Mouse (Mus musculus) kidney, adult 2 months (tissue): Measurements from ENCODE around the gene Tnfaip8l1. TPM values are rescaled to one million over a fixed set of nuclear protein-coding genes. Genes with fewer than 3 reads are reported as not detected.

ENCODE experiments used
- DNase-seq: peaks from one replicate; pipeline ENCODE4 v3.0.0; 2021
- H3K27ac ChIP-seq: fragments of 200-500 bp; 2 replicates; pipeline ENCODE4 v1.5.1; 2012; ENCODE audit warnings: low read depth, low read length, control low read depth, inconsistent platforms; ENCODE audit not compliant: insufficient read depth
- H3K27me3 ChIP-seq: fragments of 200-500 bp; replicated peaks from 2 replicates; pipeline ENCODE4 v1.6.1; 2012; ENCODE audit warnings: mild to moderate bottlenecking, moderate library complexity, low read length, inconsistent platforms; ENCODE audit not compliant: control insufficient read depth, insufficient read depth
- H3K36me3 ChIP-seq: fragments of 200-500 bp; 2 replicates; pipeline ENCODE4 v1.6.1; 2012; ENCODE audit warnings: mild to moderate bottlenecking, moderate library complexity, low read length, inconsistent platforms; ENCODE audit not compliant: control insufficient read depth, insufficient read depth
- H3K4me1 ChIP-seq: fragments of 200-500 bp; 2 replicates; pipeline ENCODE4 v1.6.1; 2011; ENCODE audit warnings: low read length; ENCODE audit not compliant: control insufficient read depth, insufficient read depth
- H3K4me3 ChIP-seq: fragments of 200-500 bp; 2 replicates; pipeline ENCODE4 v1.5.1; 2011; ENCODE audit warnings: mild to moderate bottlenecking, low read depth, low read length, control low read depth; ENCODE audit not compliant: insufficient read depth
- CTCF ChIP-seq: fragments of 200-500 bp; conservative IDR thresholded peaks from 2 replicates; pipeline ENCODE4 v1.5.1; 2011; ENCODE audit warnings: low read depth, mild to moderate bottlenecking, control low read depth, low read length, moderate library complexity, mixed read lengths; ENCODE audit not compliant: insufficient read depth, insufficient read length
- POLR2A ChIP-seq: fragments of 200-500 bp; IDR thresholded peaks from one replicate; pipeline ENCODE4 v1.6.1; 2011; ENCODE audit warnings: low read depth, low read length, control low read depth
- WGBS: fragments of 180-500 bp; shearing (Covaris S2); methylation state at CpG from one replicate; pipeline ENCODE4 v1.1.7; 2018; 5-methylcytosine and 5-hydroxymethylcytosine counted together
- polyA plus RNA-seq: library from polyadenylated mRNA; depleted of rRNA; stranded (reverse); fragments of >200 nt; gene quantifications from 2 replicates; pipeline ENCODE4 v1.2.3, GENCODE M21; 2012; rRNA removed

Gene Tnfaip8l1
- polyA plus RNA-seq, 1 experiment: 2.7 TPM

DNA sequence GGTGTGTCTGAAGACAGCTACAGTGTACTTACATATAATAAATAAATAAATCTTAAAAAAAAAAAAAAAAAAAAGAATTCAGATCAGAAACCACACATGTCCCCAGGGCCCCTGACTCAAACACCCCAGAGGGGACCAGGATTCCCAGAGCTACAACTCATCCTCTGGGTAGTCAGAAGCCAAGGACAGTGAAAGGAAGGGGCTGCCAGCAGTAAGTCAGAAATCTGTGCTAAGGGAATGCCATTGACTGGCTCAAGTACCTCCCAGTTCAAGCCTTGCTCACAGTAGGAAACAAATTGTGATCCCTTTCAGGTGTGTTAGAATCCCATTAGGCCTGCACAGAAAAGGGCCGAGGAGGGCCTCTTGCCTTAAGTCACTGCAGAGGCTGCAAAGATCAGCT, 52.0 kb downstream of the Tnfaip8l1 start:
- Histone ChIP-seq H3K27ac (no peak overlapping the region), H3K27me3 (no peaks in the 10 kb centered on the region), H3K4me3 (no peak overlapping the region), H3K4me1 (peaks cover 7% of the 10 kb centered on the region; the same call in 1 of the 2 replicates), H3K36me3 (no peaks in the 10 kb centered on the region)
- TF ChIP-seq CTCF (no peak), POLR2A (no peak)
- WGBS: 89% methylated on average over 1 of the region's 1 CpGs
- DNase-seq: no peak

DNA sequence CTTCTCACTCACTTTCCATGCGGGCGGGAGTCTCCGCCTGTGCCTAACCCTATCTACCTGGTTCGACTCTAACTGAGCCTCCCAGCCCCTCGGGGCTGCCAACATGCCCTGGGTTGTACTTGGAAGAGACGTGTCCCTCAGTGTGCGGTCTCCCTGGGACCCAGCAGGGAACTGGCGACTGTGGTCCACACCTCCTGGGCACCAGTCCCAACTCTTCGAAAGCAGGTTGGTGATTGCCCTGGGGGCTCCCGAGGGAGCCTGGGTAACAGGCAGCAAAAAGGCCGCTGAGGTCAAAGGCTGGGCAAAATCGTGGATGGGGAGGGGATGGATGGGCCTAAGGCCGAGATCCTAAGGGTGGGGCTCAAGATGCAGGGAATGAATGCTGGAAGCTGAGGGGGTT, 55.4 kb downstream of the Tnfaip8l1 start:
- WGBS: 52% methylated on average over 13 of the region's 13 CpGs
- Histone ChIP-seq H3K27ac (no peak overlapping the region), H3K36me3 (no peaks in the 10 kb centered on the region), H3K4me1 (peaks cover 7% of the 10 kb centered on the region; the same call in 1 of the 2 replicates), H3K4me3 (peak overlapping the region; percentile 67), H3K27me3 (no peaks in the 10 kb centered on the region)
- TF ChIP-seq POLR2A (no peak), CTCF (no peak)
- DNase-seq: peak; percentile 16

DNA sequence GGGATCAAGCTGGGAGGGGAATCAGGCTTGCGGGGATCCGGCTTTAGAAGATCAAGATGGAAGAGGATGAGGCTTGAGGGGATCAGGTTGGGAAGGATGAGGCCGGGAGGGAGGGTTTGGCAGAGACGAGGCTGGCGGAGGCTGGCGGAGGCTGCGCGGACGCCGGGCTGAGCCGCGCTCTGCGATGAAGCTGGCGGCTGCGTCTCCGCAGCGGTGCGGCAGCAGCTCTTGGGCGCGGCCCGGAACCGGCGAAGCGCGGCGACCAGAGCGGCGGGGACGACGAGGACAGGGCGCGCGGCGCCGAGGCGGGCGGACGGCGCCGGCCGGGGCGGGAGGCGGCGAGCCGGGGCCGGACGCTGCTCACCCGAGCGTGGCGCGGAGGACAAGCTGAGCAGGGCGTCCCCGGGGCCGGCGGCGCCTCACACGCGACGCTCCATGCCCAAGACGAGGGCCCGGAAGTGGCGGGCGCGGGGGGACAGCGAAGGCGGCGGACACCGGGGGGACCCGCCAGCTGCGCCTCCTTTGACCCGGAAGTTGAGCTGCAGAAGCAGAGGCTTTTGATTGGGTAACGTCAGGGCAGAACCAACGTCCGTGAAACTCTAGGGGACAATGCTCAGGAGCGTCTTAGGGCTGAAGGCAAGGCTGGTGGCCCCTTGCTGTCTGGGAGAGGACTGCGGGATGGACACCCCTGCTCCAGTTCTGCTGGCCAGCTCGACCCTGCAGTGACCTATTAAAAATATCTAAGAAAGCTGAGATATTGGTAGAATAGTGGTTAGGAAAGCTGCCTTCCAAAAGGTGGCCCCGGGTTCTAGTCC, 56.3 kb downstream of the Tnfaip8l1 start, which contains the start of gene Dpp9:
Gene Dpp9 (minus strand): TSS at position 529 of the 815 bp plus-strand sequence.
- no peaks in the 10 kb centered on the region for H3K27me3 ChIP-seq
- H3K4me3 ChIP-seq: peak within 1 kb of the TSS; percentile 67
- WGBS: under 1% methylated on average over 71 of the region's 78 CpGs
- TF ChIP-seq POLR2A (peak; percentile 61), CTCF (peak; percentile 20; the same call in 1 of the 2 replicates)
- peak; percentile 96 for DNase-seq
- no peaks in the 10 kb centered on the region for H3K36me3 ChIP-seq
- H3K27ac ChIP-seq: peak within 1 kb of the TSS; percentile 64
- H3K4me1 ChIP-seq: peaks cover 7% of the 10 kb centered on the region; the same call in 1 of the 2 replicates

DNA sequence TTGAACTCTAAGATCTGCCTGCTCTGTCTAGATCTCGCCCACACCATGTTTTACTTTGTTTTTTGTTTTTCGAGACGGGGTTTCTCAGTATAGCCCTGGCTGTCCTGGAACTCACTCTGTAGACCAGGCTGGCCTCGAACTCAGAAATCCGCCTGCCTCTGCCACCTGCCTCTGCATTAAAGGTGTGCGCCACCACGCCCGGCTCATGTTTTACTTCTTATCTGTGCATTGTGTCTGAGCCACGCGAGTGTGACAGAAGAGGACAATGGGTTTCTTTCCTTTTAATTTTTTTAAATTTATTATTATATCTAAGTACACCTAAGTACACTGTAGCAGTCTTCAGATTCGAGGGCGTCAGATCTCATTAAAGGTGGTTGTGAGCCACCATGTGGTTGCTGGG, 57.0 kb downstream of the Tnfaip8l1 start:
- 42% methylated on average over 12 of the region's 12 CpGs for WGBS
- peak overlapping the region; percentile 67 for H3K4me3 ChIP-seq
- H3K4me1 ChIP-seq: peaks cover 7% of the 10 kb centered on the region; the same call in 1 of the 2 replicates

DNA sequence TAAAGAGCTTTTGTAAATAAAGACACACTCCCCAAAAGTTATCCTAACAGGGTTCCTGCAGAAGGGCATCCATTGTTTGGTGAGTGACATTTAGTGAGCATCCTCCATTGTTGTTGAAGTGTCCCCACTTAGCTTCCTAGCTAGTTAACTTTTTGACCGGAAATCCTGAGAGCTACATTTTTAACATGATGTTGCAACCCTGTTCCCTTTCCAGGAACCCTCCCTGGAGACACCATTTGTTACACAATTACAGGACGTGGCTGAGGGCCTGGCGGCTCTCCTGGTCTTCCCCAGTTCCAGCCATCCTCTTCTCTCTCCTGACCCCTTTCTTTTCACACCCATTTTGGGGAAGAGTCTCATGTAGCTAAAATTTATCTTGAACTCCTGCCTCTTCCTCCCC, 57.5 kb downstream of the Tnfaip8l1 start:
- DNase-seq: peak; percentile 91
- peaks cover 7% of the 10 kb centered on the region; the same call in 1 of the 2 replicates for H3K4me1 ChIP-seq
- H3K27me3 ChIP-seq: no peaks in the 10 kb centered on the region
- H3K36me3 ChIP-seq: no peaks in the 10 kb centered on the region
- WGBS: 17% methylated on average over 3 of the region's 3 CpGs
- no peak overlapping the region for H3K4me3 ChIP-seq
- TF ChIP-seq POLR2A (no peak), CTCF (no peak)
- H3K27ac ChIP-seq: peak overlapping the region; percentile 43

More for the DNA sequence above, 57.0 kb downstream of the Tnfaip8l1 start:
- peak overlapping the region; percentile 47 for H3K27ac ChIP-seq
- H3K36me3 ChIP-seq: no peaks in the 10 kb centered on the region
- DNase-seq: no peak
- H3K27me3 ChIP-seq: no peaks in the 10 kb centered on the region
- no peak for TF ChIP-seq POLR2A

Other genes starting within 250 kb of the Tnfaip8l1 start
- 0.46 and 0.69 TPM in 2 replicates for gene Zfp119b, start 213.0 kb upstream of the Tnfaip8l1 start, polyA plus RNA-seq
- 3.1 and 3.5 TPM in 2 replicates for gene Ebi3, start 209.8 kb upstream of the Tnfaip8l1 start, polyA plus RNA-seq
- 7.2 and 7.7 TPM in 2 replicates for gene Yju2, start 203.4 kb upstream of the Tnfaip8l1 start, polyA plus RNA-seq
- gene Shd, start 192.0 kb upstream of the Tnfaip8l1 start, polyA plus RNA-seq: 22.4 and 31.3 TPM in 2 replicates
- gene Fsd1, start 176.0 kb upstream of the Tnfaip8l1 start, polyA plus RNA-seq: 0.36 and 0.48 TPM in 2 replicates
- 20.1 and 22.6 TPM in 2 replicates for gene Stap2, start 156.9 kb upstream of the Tnfaip8l1 start, polyA plus RNA-seq
- gene Mpnd, start 156.8 kb upstream of the Tnfaip8l1 start, polyA plus RNA-seq: 98.3 and 116 TPM in 2 replicates
- gene Sh3gl1, start 125.8 kb upstream of the Tnfaip8l1 start, polyA plus RNA-seq: 48.7 and 56.7 TPM in 2 replicates
- 1.0 and 1.2 TPM in 2 replicates for gene Chaf1a, start 122.0 kb upstream of the Tnfaip8l1 start, polyA plus RNA-seq
- 75.6 and 90.3 TPM in 2 replicates for gene Ubxn6, start 87.4 kb upstream of the Tnfaip8l1 start, polyA plus RNA-seq
- 29.1 and 33.5 TPM in 2 replicates for gene Hdgfl2, start 82.8 kb upstream of the Tnfaip8l1 start, polyA plus RNA-seq
- gene Plin4, start 52.7 kb upstream of the Tnfaip8l1 start, polyA plus RNA-seq: 14.4 and 23.3 TPM in 2 replicates
- gene Plin5, start 44.9 kb upstream of the Tnfaip8l1 start, polyA plus RNA-seq: 8.4 and 10.1 TPM in 2 replicates
- 9.9 and 16.1 TPM in 2 replicates for gene Lrg1, start 40.5 kb upstream of the Tnfaip8l1 start, polyA plus RNA-seq
- 3.8 and 4.1 TPM in 2 replicates for gene Sema6b, start 22.1 kb upstream of the Tnfaip8l1 start, polyA plus RNA-seq
- 60.6 and 71.7 TPM in 2 replicates for gene Mydgf, start 21.4 kb downstream of the Tnfaip8l1 start, polyA plus RNA-seq
- gene Dpp9, start 56.4 kb downstream of the Tnfaip8l1 start, polyA plus RNA-seq: 35.6 and 40.9 TPM in 2 replicates
- 23.7 and 28.2 TPM in 2 replicates for gene Fem1a, start 94.3 kb downstream of the Tnfaip8l1 start, polyA plus RNA-seq
- gene Ticam1, start 114.3 kb downstream of the Tnfaip8l1 start, polyA plus RNA-seq: 33.3 and 34.7 TPM in 2 replicates
- gene Plin3, start 130.4 kb downstream of the Tnfaip8l1 start, polyA plus RNA-seq: 34.8 and 43.1 TPM in 2 replicates
- gene Arrdc5, start 137.8 kb downstream of the Tnfaip8l1 start, polyA plus RNA-seq: not detected in 2 replicates
- gene Uhrf1, start 140.8 kb downstream of the Tnfaip8l1 start, polyA plus RNA-seq: 1.2 and 2.3 TPM in 2 replicates
- 21.6 and 24.9 TPM in 2 replicates for gene Kdm4b, start 163.6 kb downstream of the Tnfaip8l1 start, polyA plus RNA-seq